Mouse (Mus musculus) megakaryocyte, embryonic 14.5 days (primary cell): Measurements from ENCODE around the gene Resp18.
A peak's percentile ranks its signal among the peaks of the same experiment; 100 is the strongest.

Experiments
- FLI1 ChIP-seq: IDR thresholded peaks from 2 replicates; pipeline ENCODE4 v1.6.1; 2012; ENCODE audit warnings: low read length, inconsistent platforms, mixed read lengths
- GATA1 ChIP-seq: IDR thresholded peaks from 3 replicates; pipeline ENCODE4 v1.6.1; 2012; ENCODE audit warnings: mixed read lengths, low read length, inconsistent platforms, borderline replicate concordance

GRCm38 (mm10) chr1:75316861-75317240 lies 38.6 kb upstream of the Resp18 start:
- TF ChIP-seq GATA1 = peak; percentile 93
- TF ChIP-seq FLI1 = no peak
